Mouse (Mus musculus) cerebellum, adult 8-10 months (tissue): ENCODE data around the gene Ncoa7.
"Not testable (repeated sequence)": the region's sequence is repeated elsewhere in the genome, so short reads cannot be mapped to it uniquely, and the experiment has no call there.

Experiments
- DNase-seq: peaks from one replicate; pipeline ENCODE4 v3.0.0; 2022

Ncoa7 gene

GRCm38 (mm10) chr10:30655655-30656054 is 147.5 kb downstream of the Ncoa7 start:
- no peak for DNase-seq

DNA sequence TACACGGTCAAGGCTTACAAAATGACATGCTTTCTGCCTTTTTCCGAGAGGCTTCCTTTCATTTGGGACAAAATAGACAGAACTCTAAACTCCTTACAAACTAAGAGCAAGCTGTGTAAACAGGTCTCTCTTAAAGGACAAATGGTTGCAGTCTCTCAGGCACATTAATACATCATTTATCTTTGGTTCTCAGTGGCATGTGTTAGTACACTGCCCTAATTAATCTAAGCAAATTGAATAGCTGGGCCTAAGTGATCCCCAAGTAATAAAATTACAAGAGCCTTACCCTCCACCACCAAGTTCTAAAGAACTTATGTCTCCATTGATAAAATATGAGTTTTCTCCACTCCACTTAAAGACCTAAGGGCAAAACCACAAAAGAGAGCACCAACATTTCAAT is 155.4 kb downstream of the Ncoa7 start:
- no peak for DNase-seq

DNA sequence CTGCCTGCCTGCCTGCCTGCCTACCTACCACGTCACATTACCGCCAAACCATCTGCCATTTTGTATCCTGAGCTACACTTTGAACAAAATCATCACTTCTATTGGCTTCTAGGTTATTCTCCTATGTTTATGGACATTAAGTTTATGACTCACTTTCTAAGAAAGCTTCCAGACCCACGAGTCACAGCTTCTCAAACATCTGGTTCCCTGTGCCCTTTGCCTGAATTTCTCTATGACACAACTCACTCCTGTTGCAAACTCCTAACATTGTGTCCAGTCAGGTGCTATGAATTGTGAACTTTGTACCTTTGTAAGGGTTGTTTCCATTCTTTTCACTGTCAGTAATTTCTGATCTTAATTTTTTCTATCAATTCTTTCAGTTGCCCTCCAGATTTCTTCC is 164.9 kb downstream of the Ncoa7 start:
- no peak for DNase-seq

DNA sequence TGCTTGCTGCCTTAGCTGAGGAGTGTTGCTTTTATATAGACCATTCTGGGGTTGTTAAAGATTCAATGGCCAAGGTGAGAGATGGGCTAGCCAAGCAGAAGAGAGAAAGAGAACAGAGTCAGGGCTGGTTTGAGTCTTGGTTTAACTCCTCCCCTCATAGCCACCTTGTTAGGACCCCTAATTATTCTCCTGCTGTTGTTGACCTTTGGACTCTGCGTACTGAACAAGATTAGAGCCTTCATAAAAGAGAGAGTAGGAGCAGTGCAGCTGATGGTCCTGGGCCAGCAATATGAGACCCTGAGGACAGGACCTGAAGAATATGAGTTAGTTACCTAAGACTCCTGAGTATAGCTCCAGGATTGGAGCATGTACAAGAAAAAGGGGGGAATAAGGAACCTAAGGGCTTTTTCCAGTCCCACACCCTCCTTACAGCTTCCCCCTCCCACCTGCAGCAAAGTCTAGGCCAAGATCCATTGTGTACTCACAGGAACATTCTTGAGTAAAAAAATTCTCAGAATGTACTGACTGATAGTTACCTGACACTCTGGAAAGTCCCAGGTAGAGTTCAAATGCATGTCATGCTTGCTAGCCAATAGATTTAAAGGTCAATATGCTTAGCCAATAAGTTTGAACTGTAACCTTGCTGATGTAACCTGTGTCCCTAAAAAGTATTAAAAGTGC is 166.5 kb downstream of the Ncoa7 start:
- DNase-seq: not testable (repeated sequence)

DNA sequence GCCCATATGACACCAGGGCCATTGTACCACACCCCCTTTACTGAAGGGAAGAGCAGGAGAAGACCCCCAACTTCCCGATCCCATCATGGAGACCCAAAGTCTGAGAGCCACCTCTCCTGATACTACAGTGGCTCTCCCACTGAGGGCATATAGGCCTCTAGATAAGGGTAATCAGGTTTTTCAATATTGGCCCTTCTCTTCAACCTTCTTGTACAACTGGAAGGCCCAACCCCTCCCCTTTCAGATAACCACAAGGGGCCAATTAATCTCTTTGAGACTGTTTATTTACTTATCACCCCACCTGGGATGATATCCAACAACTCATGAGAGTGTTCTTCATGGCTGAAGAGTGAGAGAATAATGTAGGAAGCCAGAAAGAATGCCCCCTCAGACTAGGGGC is 170.4 kb downstream of the Ncoa7 start:
- DNase-seq: no peak

GRCm38 (mm10) chr10:30629977-30630376 is 173.1 kb downstream of the Ncoa7 start:
- no peak for DNase-seq

- DNase-seq: no peak
Measured at GRCm38 (mm10) chr10:30629513-30629912, 173.6 kb downstream of the Ncoa7 start, which contains the start of gene Hint3. Hint3 (minus strand) TSS chr10:30629632.

DNA sequence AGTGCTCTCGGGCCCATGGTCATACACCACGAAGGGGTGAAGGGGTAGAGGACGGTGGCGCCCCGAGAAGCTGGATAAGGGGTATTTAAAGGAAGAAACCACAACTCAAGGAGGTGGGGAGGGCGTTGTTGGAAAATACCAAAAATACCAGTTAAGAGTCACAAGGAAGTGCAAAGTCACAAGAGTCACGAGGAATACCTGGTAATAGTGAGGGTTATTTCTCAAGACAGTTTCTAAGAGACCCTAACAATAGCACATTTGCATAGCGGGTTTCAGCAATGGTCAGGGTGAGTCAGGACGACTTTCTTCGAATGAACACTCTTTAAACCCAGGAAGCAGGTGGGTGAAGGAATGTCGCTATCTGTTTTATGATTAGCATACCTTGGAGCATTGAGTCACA is 174.7 kb downstream of the Ncoa7 start:
- DNase-seq: not testable (repeated sequence)

GRCm38 (mm10) chr10:30627548-30627947 is 175.6 kb downstream of the Ncoa7 start:
- no peak for DNase-seq

DNA sequence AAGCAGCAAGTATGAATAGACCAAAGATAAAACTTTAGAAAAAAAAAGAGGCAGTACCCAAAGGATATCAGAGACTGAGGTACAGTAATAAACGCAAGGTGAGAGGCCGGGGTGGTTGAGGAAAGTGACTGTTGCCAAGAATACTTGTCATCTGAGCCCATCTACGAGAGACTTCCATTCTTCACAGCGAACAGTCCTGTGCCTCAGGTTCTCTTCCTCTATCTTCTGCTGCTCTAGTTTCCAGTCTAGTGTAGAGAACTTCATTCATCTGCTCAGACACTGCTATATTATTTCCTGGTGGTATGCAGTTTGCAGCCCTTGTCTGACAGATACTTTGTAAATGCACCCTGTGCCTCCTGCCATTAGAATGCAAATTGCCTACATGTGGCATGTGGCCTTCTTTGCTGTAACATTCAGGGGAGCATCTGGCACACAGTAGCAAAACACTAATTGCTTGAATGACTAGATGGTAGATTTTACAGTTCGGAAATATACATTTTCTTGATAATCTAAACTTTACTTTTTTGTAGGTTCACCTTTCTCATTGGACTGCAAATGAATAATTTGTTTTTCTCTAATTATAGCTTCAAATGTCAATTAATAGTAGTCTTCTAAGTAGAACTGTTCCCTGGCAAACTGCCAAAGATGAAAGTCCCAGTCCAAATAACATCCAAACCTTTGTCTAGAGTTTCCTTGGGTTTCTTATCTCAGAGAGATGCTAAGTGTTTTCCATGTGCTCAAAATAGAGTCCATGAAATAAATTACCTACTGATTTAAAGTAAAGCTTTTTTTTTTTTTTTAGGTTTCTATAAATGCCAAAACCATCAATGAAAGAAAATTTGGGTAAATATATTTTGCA is 178.7 kb downstream of the Ncoa7 start:
- no peak for DNase-seq

- DNase-seq: no peak
Measured at GRCm38 (mm10) chr10:30622928-30623327, 180.2 kb downstream of the Ncoa7 start.

- DNase-seq: no peak
Measured at GRCm38 (mm10) chr10:30618918-30619210, 184.3 kb downstream of the Ncoa7 start.

- DNase-seq: peak; percentile 98
Measured at GRCm38 (mm10) chr10:30618091-30618917, 184.8 kb downstream of the Ncoa7 start.

- DNase-seq: no peak
Measured at GRCm38 (mm10) chr10:30613039-30613438, 190.1 kb downstream of the Ncoa7 start.

GRCm38 (mm10) chr10:30609614-30610013 is 193.5 kb downstream of the Ncoa7 start:
- no peak for DNase-seq

DNA sequence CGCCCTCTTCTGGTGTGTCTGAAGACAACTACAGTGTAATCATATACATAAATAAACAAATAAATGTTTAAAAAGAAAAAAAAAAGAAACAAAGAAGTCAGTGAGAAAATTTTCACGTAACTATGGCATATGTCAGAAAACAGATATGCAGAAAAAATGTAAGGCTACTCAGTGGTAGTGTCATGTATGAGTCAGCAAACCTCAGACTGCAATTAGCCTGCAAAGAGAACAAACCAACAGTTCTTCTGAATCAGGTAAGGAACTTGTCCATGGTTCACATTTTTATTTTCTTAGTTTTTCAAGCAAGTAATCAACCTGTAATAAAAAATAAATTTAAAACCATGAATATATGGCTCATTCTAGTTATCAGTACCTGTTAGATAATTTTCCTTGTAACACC is 195.0 kb downstream of the Ncoa7 start:
- no peak for DNase-seq

DNA sequence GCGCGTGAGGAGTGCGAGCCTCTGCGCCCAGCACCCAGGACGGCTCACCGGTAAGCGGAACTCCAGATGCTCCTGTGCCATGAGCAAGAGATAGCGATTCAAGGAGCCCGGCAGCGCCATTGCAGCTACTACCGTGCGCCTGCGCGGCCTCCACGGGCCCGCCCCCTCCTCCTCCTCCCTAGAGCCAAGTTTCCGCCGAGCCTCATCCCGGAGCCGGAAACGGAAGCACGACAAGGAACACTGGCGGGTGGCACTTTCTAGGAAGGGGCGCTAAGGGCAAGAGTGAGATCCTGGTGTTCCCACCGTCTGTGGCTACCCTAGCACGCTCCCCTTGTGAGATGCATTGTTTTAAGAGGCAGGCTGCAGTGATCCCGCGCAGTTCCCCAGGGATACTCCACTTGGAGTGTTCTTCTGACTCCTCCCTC is 202.6 kb downstream of the Ncoa7 start, which contains the start of gene Trmt11:
Gene Trmt11, minus strand, starts transcription at position 208 of the 425 bp plus-strand sequence.
- DNase-seq: peak; percentile 88

- peak; percentile 38 for DNase-seq
Measured at GRCm38 (mm10) chr10:30600094-30600534, 203.0 kb downstream of the Ncoa7 start.

DNA sequence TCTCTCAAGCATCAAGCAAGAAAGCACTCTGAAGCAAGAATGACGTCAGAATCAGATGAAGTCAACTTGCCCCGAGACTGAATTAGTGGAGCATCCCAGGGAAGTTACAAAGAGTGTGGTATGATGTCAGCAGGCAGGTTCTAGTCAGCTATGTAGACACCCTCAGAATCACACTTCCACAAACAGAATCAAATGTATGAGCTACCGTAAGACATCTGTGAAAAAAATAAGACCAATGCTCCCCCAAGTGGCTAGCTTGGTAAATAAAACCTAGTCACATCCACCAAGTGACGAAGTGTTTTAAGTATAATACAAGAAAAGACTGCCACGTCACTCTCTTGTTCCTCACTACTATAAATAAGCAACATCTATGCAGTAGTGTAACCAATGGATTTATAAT is 216.1 kb downstream of the Ncoa7 start:
- DNase-seq: no peak

DNA sequence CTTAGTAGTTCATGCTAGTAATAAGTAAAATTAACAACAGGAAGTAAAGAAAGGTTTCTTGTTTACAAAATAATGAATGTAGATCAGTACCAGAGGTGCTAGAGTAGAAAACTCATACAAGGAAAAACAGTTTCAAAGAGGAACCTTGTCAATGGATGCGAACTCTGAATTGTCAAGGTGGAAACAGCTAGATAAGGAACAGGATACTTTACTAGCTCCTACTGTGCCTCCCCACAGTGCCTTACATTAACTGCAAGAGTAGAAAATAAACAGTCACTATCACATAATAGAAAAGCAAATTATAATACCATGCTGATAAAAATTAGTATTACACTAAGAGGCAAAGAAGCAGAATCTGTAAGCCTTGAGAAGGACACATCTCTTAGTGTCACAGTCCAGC is 217.4 kb downstream of the Ncoa7 start:
- DNase-seq: no peak
